Mouse (Mus musculus): ENCODE measurements around the gene Smpdl3a.

The Smpdl3a gene

GRCm38 (mm10) chr10:57819209-57819608, 25.1 kb downstream of the Smpdl3a start:
- no peak for DNase-seq (ENCODE audit: extremely low read depth, low read depth)

GRCm38 (mm10) chr10:57822473-57822872, 28.3 kb downstream of the Smpdl3a start:
- no peak for DNase-seq (ENCODE audit: extremely low read depth, low read depth)

DNA sequence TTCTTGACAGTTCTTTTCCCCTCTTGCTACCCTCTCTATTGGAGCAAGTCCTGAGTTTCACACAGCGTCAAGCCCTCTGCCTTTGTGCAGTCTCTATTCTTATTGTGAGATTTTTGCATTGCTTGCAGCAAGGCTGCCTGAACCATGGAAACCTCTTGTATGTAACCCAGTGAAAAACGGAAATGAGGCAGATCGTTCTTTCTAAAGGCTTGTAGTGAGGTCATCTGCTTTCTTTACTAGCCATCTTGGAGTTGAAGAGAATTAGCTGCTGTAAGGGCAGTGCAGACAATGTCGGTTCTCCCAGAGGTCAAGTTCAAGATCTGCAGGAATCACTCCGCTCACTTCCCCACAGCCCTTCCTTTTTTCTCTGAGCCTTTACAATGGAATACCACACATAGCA, 34.5 kb downstream of the Smpdl3a start:
- no peak for DNase-seq (ENCODE audit: extremely low read depth, low read depth)

GRCm38 (mm10) chr10:57829621-57830020, 35.5 kb downstream of the Smpdl3a start:
- no peak for DNase-seq (ENCODE audit: extremely low read depth, low read depth)

- DNase-seq (ENCODE audit: extremely low read depth, low read depth): no peak
These were observed 41.0 kb downstream of the Smpdl3a start for GRCm38 (mm10) chr10:57835094-57835493.

- no peak for DNase-seq (ENCODE audit: extremely low read depth, low read depth)
These were observed 41.8 kb downstream of the Smpdl3a start for GRCm38 (mm10) chr10:57835982-57836381.

GRCm38 (mm10) chr10:57841638-57842509, 47.7 kb downstream of the Smpdl3a start:
- DNase-seq (ENCODE audit: extremely low read depth, low read depth): peak; percentile 24

DNA sequence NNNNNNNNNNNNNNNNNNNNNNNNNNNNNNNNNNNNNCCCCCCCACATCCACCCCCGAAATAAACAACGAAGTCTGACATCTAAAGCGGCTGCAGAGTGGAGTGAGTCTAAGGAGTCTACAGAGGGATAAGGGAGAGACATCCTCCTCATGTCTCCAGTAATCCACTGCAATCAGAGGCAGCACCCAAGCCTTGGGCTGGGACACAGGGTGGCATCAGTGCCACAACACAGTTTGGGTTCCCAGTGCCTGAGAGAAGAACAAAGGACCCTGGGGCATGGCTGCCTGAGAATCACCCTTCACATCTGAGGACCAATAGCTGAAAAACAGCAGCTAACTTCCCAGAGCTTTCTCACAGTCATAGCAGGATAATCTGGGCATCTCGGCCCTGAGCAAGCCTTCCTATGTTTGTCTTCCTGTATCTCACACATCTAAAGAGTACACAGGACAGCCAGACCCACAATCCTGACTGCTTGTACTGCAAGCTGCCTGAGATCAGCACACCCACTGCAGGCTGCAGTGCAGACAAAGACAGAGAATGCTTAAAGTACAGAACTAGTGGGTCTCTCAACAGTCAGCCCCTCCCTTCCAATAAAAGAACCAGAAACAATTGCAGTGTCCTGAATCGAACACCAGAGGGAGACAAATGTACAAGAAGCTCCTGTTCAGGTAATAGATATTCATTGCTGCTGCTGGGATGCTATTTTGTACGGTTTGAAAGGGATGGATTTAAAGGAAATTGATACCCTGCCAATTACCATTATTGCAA, 54.0 kb downstream of the Smpdl3a start:
- DNase-seq (ENCODE audit: extremely low read depth, low read depth): peak; percentile 33

All from MEL-GATA-1-ER (cell line).